Mouse (Mus musculus) thymus, postnatal 4 days (tissue): ENCODE data around the gene Rgs7.
A peak's percentile ranks its signal among the peaks of the same experiment; 100 is the strongest.

Experiments
- DNase-seq: peaks from one replicate; pipeline ENCODE4 v3.0.0; 2021

Rgs7 gene

DNA sequence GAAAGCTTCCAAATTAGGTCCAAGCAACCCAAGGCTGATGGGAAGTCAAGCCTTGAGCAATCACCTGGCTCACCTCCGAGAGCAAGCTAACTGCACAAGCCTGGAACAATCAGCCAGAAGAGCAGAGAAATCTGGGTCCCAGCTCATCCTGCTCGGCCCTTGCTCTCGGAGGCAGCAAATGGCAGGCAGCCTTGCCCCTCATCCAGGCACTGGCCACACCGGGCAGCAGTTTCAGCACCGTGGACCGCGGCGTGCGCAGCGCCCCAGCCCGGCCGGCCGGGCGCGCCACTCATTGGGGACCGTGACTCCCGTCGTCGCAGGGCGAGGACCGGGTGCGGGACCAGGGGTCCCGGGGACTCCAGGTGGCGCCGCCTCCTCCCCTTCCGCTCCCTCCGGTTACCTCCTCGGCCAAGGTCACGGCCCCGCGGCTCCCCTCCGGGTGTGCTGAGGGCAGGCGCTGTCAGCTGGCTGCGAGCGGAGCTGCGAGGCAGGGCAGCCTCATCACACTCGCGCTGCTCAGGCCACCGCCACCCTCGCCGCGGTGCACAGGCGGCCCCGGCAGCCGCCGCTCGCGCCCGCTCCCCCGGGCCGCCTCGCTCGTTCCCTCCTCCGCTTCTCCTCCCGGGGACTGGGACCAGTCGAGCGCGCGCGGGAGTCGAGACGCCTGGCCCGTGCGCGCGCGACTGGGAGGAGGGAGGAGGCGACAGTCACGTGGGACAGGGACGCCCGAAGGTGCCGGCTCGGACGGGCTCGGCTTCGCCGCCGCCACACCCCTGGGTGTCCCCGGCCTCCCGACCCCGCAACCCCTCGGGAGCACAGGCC lies at the start of gene Rgs7:
TSS of gene Rgs7 (minus strand) at position 640 of the 822 bp plus-strand sequence.
- peak; percentile 44 for DNase-seq

DNA sequence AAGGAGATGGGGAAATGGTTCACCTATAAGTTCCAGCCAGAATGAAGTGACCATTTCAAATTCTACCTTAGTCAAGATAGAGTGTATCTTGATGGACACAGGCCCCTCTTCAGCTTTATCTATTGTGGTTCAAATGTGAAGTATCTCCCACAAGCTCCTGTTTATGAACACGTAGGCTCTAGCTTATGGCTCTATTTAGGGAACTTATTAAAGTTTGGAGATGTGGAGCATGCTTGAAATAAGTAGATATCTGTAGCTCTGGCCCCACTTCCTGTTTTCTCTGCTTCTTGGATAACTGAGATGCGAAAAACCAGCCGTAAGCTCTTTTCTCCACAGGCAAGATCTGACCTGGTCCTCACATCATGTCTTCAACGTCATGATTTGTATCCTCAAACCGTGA lies 48.4 kb upstream of the Rgs7 start:
- DNase-seq = no peak

DNA sequence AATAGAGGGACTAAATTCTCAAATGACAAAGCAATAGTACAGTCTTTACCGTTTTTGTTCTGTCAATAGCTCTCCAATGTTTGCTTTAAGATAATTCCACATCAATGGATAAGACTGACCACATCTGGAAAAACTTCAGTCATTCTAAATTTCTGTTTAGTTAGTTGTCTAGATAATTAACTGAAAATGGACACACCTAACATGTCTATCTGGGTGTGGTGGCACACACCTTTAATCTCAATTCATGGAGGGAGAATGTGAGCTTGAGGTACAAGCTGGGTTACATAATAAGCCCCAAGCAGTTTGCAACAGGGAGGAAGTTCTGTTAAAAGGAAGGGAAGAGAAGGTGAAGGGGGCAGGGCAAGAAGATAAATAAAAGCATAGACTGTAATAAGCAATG lies 45.0 kb upstream of the Rgs7 start:
- DNase-seq = no peak

DNA sequence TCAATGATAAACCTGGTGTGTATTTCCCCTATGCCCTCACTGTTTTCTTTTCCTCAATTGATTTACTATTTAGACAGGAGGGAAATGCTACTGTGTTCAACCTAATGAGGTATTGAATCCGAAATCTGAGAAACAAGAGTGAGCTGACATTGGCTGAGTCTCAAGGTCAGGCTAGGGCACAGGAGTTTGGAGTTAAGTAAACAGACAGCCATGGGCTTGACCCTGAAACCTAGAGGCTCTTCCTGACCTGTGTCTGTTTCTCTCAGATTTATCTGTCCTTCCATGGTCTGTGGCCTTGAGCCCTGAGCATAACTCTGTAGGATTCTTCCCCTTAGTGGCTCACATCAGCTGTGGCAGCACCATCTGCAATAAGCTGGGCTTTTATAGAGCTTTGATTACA lies 37.6 kb upstream of the Rgs7 start:
- no peak for DNase-seq

DNA sequence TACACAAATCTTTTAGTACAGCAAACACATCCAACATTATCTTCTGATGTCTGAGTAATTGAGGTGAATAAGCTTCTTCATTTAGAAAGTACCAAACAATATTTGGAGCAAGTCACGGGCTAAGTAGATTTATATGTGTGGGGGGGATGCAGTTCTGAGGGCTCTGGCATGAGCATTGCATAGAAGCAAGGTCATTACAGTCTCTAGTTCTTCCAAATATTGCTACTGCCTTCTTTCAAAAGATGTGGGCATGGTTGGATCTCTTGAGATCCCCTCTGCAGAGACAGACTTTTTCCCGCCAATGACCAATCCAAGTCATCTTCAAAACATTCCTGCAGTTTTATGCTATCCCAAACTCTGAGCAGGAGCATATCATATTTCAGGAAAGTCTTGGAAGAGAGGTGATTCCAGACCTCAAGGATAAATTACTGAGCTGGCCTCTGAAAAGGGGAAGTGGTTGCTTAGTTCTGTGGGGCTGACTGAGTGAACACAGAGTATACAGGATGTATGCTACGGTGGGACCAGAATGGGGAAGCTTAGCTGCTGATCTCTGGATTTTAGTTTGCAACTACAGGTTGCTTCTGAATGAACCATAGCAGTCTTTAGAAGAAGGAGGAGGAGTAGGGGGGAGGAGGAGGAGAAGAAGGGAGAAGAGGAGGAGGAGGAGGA lies 32.5 kb upstream of the Rgs7 start:
- no peak for DNase-seq

DNA sequence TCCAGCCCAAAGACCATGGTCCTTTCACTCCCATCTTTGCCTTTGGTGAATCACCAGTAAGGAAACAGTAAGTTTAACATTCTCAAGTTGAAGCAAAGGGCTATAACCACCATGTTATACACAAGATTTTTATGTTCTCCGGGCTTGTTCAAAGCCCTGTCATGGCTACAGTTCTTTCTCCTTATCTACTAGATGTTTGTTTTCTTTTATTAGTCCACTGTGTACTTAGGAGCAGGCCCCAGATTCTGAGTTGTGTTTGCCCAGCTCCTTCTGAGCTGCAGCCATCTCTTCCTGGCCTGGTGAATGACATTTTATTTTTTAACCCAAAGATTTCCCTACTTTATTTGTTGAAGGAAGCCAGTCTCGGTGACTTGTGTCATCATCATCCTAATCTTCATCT lies 31.3 kb upstream of the Rgs7 start:
- DNase-seq = no peak

DNA sequence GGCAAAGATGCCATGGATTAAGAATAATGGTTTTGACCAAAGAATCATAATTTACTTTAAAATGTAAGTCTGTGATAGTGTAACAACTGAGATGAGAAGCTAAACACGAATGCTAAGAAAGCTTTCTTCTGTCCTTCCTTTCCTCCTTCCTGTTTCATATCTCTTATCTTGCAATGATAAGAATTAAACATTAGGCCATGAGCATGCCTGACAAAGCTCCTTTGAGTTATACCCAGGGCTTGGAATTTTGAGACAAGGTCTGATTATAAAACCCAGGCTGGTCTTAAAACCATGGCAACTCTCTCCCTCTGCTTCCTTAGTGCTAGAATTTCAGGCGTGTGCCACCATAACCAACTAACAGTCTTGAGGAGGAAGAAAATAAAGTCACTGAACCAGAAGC lies 22.2 kb upstream of the Rgs7 start:
- DNase-seq = no peak

DNA sequence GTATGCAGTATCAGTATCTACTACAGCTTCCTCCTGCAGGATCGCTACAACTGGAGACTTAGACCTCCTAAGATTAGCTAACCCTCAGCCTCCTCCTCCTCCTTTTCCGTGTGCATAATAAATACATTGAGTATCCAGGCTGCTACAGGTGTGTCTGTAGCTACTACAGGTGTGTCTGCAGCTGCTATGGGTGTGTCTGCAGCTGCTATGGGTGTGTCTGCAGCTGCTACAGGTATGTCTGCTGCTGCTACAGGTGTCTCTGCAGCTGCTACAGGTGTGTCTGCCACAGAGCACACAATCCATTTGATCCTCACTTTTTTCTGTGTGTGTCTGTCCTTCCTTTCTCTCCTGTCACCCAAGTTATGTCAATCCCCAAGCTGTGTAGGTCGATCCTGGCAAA lies 19.9 kb upstream of the Rgs7 start:
- no peak for DNase-seq

DNA sequence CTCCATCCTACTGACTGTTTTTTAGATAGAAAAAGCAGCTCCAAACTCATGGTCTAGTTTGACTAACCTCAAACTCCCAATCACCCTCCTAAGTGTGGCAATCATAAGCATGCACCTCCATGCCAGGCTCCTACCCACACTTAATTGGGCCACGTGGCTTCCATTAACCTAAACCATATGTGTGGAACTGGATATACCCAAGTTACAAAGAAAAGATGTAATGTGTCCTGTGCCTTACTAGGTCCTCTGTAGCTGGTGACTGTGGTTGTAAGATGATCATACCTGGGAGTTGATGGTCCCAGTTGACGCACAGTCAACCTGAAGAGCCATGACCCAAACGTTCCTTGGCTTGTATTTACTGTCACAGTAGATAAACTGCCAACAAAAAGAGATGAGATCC lies 17.7 kb upstream of the Rgs7 start:
- DNase-seq = no peak

DNA sequence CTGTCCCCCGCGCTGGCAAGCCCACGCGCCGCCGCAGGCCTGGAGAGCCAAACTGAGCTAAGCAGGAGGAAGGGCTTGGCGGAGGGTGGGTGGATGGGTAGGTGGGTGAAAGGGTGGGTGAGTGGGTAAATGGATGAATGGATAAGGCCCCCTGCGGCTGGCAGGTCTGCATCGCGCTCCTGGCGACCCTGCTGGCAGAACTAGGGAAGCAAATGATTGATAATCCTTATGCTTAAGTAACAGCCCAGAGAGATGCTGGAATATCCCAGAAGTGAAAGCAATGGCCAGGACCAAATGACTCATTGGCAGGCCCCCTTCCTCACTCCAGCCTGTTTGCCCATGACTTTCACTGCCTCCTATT lies 363 bp upstream of the Rgs7 start:
- no peak for DNase-seq

DNA sequence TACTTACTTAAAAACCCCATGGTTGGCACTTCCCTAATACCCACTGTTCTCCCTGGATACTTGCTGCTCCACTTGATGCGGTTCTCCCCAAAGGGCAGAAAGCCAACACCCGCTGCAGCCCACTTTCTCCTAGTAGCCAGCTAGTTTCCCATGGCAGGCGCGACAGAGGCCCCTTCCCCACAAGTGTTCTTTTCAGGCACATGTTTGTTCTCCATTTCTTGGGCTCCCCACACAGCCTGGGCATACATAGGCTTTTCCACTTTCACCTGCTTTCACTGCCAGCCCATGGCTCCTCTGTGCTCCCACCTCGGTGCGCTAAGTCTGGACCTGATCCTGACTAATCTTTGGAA lies 814 bp downstream of the Rgs7 start:
- DNase-seq = no peak

DNA sequence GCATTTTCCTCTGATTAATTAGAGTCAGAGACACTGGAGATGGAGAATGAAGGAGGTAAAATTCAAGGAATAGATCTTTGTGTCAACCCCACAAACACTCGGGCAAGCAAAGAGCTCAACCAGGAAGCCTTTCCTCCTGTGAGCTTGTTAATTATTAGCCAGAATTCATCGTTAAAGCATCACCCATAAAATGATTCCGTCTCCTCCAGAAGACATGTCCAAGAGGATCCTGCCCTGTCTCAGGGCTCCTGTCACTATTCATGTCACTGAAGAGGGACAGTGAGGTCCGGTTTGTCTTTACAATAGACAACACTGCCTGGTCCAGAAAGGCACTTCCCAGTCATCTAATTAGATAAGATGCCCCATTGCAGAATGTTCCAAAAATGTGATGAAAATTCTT lies 7.2 kb downstream of the Rgs7 start:
- no peak for DNase-seq

DNA sequence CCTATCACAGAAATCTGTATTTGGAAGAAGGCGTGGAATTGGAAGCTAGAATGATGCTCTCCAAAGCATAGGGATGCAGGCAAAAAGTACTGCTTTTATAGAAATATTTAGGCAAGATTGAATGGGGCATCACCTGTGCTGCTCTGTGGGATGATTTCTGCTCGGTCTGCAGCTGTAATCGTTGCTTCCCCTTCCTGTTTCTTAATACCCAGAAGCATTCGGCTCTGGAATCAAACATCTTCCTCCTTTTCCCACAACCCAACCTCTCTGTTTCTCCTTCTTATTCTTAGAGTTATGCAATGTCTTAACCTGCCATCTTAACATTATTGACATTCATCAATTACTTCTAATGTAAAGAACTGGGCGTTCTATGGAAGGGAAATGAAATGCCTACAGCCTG lies 19.2 kb downstream of the Rgs7 start:
- no peak for DNase-seq

DNA sequence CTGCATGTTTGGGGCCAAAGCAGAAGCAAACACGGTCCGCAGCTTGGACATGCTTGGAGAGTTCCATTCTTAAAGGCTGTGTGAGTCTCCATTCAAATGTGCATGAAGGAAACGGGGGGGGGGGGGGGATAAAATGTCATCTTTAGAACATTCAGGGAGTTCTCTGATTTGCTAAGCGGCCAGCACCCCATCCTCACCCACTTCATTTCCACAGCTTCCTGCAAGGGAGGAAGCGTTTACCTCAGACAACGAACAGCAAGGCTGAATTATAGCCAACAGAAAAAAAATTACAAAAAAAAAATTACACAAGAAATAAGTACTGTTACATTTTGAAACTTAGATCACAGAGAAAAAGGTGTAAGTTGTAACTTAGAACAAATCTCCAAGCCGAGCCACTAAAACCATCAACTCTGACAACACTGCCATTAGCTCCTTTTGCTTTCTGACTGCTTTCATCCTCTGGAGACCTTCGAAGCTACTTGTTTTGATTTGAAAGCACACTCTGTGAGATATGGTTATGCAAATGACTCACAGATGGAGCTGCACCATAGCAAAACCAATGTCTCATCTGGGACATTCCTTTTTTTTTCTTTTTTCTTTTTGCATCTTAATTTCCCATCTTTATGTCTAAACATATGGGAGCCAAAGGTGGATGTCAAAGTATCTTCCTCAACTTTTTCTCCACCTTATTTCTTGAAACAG lies 23.1 kb downstream of the Rgs7 start:
- no peak for DNase-seq

DNA sequence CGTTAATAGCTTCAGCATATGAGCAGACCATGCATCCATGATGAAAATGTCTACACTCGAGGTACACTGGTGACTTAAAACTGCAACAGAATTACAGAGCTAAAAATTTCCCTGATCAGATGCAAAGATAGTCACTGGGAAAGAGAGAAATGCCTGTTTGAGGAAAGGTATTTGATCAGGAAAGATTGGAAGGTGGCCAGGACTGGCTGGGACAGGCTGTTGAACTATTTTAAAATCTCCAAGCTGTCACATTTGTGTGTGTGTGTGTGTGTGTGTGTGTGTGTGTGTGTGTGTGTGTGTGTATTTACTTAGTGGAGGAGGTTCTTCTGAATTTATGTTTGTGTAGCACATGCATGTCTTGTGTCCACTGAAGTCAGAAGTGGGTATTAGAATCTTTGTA lies 27.7 kb downstream of the Rgs7 start:
- no peak for DNase-seq

DNA sequence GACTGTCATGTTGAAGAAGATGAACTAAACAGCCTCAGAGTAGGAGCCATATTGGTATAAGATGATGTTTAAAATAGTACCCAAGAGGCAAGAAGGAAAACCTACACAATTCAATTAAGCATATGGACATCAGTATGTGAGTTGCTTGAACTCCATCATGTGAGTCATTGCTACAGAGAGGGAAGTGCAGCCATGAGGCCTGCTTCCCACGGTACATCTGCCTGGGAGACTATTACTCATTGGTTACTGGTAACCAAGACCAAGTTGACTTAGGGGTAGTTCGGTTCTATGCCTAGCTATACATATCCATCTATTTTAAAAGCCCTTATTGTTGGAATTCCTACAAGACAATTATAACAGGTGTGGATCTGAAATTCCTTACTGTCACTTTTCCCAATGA lies 29.9 kb downstream of the Rgs7 start:
- no peak for DNase-seq

DNA sequence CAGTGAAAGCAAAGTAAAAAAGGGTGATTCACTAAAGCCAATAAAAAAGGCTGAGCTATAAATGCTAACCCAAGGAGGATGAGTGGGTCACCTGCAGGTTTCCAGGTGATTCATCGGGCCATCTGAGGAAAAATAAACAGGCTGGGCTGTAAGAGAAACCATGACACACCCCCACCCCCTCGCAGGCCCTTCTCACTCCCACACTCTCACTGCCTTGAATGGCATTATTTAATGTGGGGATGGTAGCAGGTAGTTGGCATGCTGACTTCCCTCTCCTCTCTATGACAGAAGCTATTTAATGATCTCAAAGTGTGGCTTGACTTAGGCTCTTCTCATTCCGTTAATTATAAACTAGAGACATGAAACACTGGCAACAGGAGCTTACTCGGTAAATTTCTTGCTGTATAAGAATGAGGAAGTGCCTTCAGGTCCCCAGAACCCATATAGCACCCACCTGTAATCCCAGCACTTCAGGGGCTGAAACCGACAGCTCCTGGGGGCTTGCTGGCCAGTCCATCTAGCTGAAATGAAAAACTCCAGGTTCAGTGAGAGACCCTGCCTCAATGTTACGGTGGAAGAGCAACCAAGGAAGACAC lies 38.2 kb downstream of the Rgs7 start:
- no peak for DNase-seq

DNA sequence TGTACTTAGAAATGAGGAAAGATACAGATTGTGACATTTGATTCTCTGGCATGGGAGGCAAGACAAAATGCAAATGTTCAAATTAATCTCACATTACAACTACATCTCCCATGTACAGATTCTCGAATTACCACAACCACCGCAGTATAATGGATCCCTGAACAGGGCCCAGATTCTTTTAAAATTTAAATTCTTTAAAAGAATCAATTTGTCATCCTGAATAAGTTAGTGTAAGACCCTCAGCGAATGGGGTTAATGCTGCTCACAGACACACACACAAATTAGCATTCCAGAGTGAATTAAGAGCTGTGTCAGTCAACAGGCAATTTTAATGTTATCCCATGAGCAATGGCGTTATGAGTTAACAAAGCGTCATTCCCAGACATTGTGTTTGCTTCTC lies 44.3 kb downstream of the Rgs7 start:
- DNase-seq = no peak

DNA sequence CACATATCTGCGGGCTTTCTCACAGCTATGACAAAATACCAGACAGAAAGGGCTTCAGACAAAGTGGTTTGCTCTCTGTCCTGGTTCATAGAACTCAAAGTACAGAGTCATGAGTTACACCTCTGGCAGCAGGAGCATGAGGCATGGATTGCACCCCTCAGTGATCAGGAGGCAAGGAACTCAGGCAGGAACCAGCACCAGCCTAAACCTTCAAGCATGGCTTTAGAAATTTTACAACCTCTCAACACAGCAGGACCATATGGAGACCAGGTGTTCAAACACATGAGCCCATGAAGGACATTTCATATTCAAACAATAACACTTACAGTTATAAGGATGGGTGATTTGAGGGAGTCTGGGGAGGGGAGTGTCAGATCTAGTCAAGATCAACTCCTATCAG lies 49.4 kb downstream of the Rgs7 start:
- DNase-seq = no peak

DNA sequence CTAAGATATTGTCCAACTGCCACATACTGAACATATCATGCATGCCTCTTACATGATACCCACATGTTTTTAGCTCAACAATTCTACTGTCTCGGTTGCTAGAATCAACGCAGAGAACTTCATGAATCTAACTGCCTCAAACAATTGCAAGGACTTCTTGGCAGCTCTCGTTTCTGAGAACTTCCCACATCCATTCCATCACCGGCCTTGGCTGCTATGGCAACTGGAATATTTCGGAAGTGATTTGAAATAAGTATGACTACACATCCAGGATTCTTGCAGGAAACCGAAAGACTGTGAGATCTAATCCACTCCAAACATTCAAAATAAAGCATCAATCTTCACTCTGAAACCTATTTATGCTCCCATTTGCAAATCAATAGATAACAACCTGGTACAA lies 50.3 kb downstream of the Rgs7 start:
- DNase-seq = no peak

DNA sequence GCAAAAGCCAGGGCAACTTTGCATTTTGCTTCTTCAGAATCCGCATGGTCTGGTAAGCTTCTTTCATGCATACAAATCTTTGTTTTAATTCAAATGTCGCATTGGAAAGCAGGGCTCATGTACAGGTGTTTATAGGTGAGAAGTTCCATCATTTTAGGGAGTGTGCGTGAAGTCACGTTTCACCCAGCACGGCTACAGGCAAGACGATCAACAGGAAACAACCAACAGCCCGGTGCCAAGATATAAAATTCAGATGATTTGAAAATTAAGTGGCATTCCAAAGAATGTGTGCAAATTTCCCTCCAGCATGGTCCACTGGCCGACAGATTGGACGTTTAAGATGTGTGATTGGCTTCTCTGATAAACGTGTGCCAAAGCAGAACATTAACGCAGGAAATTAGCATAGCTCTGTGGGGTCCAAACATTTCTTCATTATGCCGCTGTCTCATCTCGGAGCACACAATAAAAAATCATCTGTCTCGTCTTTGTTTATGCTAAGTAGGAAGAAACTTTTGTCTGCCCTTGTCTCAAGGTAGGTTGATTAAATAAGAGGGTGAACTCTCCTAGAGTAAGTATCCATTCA lies 58.6 kb downstream of the Rgs7 start:
- no peak for DNase-seq

DNA sequence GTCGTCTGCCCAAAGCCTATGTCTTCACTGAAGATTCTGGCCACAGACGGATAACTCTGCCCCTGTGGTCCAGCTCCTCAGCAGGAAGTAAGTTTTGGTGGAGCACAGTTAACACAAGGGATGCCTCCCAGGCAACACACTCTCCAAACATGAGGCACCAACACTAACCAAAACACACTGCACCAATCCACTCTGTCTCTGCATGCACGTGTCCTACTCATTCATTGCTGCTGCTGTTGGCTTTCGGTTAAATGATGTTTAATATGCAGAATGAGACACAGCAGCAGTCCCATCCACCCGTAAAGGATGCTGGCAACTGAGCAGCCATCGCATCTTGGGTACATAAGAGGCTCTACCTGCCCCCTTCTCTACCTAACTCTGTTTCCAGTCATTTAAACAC lies 59.2 kb downstream of the Rgs7 start:
- DNase-seq = no peak

DNA sequence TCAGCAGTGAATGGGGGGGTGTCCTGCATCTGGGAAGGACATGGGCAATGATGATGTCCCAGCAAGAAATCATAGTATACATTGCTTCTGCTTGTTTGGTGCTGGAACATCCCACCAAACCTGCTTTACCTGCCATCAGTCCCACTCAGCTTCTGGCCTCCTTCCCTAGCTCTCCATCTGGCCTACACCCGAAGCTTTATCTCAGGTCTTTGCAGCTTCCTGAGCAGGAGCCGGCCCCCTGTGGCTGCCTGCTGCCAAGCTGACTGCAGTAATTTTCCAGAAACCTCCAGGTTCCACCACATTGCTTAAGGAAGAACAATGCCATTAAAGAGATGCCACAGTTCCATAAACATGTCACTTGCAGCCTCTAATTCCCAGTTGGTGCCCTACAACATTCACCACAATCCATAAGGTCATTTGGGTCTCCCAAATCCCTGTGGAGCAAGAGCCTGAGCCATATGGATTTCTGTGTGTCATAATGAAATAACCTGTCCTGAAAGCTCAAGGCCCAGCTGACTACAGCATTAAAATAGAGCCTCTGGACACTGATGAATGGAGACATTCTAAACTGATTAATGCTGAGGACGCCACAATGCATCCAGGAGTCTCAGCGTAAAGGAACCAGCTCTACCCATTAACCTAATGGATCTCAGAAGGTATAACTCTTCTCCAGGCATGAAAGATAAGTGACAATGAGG lies 60.8 kb downstream of the Rgs7 start:
- no peak for DNase-seq
